Mouse (Mus musculus): Measurements from ENCODE around the gene Sorcs2. TPM values are rescaled to one million over a fixed set of nuclear protein-coding genes. Genes with fewer than 3 reads are reported as not detected.

Gene Sorcs2
- total RNA-seq, 2 experiments from 2014 or later: 10.5 to 11.4 TPM

DNA sequence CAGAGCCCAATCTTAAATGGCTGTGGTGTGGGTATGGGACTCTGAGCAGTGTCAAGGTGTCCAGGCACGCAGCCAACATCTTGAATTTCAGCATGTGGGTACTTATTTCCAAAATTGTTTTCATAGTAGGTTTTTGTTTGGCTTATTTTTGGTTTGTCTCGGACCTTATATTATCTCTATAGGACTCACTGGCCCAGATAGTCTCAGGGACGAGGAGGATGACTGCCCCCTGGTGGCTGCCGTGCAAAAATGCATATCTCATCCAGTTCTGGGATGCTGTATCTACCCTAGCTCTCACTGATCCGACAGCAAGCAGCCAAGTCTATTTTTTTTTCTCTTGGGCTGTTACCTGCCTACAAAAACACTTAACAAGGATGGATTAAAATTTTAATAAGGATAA, 422.3 kb downstream of the Sorcs2 start:
- DNase-seq: peak; percentile 77 to 80
- intact Hi-C loops (cut with DNase I): loop anchor here (1.0 to 10.0 kb wide), 5 partner anchors 82 to 381 kb away; partner anchors contain the start of gene Afap1

DNA sequence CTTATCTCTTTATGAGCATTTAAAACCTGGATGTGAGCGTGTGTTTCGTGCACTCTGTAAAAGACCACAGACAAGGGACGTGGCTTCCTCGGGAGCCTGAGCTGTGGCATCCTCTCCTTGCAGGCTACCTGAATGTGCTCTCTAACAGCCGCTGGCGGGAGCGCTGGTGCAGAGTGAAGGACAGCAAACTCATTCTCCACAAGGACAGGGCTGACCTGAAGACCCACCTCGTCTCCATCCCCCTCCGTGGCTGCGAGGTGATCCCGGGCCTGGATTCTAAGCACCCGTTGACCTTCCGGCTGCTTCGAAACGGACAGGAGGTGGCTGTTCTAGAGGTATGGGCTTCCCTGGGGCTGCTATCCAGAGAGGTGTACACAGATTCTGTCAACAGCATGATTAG, 423.7 kb downstream of the Sorcs2 start:
- intact Hi-C loops (cut with DNase I): loop anchor here (10.0 kb wide), 1 partner anchor 379 kb away; no protein-coding TSS in a partner anchor
- DNase-seq: no peak

DNA sequence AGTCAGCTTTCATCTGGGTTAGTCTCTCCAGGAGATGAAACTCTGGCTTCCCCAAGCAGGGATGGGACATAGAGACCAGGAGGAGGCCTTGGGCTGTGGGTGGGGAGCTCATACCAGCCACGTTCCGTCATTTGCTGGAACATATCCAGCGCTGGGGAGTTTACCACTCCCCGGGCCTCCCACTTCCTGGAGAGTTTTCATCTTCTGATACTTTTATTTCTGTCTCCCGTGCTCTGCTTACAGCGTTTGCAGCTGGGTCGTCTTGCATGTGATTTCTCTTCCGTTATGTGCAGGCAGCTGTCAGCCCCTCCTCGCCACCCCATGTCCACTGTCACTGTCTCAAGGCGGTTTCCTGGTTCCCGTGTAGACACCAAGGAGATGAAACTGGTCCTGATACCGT, 424.1 kb downstream of the Sorcs2 start:
- intact Hi-C loops (cut with DNase I): loop anchor here (10.0 kb wide), 1 partner anchor 379 kb away; no protein-coding TSS in a partner anchor
- peak; percentile 80 to 83 for DNase-seq

DNA sequence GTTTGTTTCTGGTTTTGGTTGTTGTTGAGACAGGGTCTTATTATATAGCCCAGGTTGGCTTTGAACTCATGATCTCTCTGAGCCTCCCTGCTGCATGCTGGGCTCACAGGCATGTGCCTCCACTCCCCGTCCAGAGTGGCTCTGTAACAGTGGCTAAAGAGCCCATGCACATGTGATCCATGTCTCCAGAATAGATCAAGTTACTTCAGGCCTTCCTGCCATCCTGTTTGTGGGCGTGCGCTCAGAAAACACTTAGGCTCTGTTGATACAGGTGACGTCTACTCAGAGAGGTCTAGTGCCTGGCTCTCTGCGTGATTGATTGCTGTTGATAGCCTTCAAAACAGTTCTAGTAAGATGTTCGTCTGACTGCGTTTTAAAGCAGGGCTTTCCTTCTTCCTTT, 425.2 kb downstream of the Sorcs2 start:
- DNase-seq: no peak

DNA sequence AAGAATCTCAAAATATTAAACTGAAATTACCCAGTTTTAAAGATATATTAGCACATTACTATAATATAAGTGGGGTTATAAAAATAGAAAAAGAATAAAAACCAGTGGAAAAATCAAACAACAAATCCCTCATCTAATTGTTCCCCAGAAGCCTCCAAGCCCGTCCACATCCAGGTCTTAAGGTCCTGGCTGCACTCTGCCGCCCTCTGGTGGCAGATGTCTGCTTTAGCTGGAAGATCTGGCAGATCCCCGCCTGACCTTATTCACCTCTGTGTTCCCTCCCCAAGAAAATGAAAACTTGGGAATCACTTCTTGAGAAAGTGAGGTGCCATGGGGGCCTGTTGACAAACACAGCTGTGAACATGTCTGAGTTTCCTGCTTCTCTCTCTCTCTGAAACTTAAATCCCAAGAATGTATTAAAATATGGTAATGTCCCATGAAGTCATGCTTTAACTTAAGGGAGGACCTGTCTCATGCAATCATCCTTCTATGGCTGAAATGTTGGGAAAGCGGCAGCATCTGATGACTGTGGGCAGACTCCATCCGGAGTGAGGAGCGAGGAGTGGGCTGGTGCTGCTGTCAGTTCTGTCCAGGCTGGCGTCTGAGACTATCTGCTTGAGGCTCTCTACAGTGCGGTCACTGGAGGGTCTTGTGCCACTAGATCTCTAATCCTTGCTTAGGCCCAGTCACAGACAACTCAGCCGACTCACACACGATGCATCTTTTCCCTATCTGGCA, 425.9 kb downstream of the Sorcs2 start:
- peak; percentile 81 to 85 for DNase-seq
- intact Hi-C loops (cut with DNase I): loop anchor here (1.0 to 10.0 kb wide), 3 partner anchors 83 to 377 kb away; no protein-coding TSS in a partner anchor

More for the DNA sequence above, 425.2 kb downstream of the Sorcs2 start:
- intact Hi-C loops (cut with DNase I): loop anchor here (1.0 to 10.0 kb wide), 2 partner anchors 83 to 378 kb away; no protein-coding TSS in a partner anchor

DNA sequence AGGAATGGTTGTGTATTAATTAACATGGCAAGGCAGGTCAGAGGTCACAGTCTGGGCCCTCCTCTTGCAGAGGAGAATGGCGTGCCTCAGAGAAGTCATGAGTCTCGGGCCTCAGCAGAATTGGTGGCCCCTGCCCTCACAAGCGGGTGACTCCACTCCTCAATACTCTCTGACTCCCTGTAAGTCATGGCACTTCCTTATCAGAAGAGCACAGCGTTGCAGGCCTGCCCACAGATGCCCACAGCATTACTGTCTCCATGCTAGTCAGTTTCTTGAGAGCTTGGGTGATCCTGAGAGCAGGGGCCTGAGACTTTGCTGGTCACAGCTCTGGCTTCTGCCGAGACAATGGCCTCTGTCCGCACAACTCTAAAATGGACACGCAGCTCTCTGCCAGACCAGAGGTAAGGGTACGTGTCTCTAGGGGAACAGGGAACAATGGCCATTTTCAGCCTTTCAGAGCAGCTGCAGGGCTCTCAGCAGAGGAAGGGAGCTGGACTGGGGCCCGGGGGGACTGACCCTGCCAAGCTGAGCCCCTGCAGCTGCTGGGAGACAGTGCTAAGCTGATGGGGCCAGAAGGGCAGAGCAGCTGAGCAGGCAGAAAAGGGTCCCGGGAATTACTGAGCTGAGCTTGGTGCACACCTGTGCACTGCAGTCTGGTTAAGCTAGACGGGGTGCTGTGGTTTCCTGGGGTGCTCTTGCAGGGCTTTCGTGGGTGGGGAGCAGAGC, 427.4 kb downstream of the Sorcs2 start:
- intact Hi-C loops (cut with DNase I): loop anchor here (1.0 to 10.0 kb wide), 2 partner anchors 100 to 376 kb away; no protein-coding TSS in a partner anchor
- peak; percentile 43 to 50 for DNase-seq

DNA sequence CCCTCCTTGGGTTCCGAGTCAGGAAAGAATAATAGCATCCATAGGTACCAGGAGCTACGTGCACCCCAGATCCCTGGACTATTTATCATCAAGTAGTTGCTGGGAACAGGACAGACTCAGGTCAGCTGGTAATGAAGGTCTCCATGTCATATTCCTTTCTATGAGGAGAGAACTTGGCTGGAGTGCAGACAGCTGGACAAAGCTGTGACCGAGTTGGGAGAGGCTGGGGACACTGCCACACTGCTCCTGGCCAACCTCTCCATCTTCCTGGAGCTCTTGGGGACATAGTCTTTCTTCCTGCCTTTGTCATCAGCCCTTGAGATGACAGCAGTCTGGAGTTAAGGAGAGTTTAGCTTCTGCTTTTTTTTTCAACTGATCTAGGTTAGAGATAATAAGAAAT, 428.1 kb downstream of the Sorcs2 start:
- no peak for DNase-seq
- intact Hi-C loops (cut with DNase I): loop anchor here (10.0 kb wide), 1 partner anchor 375 kb away; no protein-coding TSS in a partner anchor

Small RNA genes lying within 50 kb of the gene (microRNA-seq; reads per million reads assigned to microRNA genes)
- 2.9 to 4.0 reads per million in 2 experiments for gene Mir7689 (ENCODE audit: borderline number of aligned reads in 2 of 2)

Other genes with a start within 250 kb of the Sorcs2 start
- not detected for gene Psapl1, start 194.1 kb downstream of the Sorcs2 start, total RNA-seq (2021)
- gene Grpel1, start 66.9 kb upstream of the Sorcs2 start, total RNA-seq (2021): 10 to 100 TPM; 63.0 to 63.2 TPM
- gene Tada2b, start 86.1 kb upstream of the Sorcs2 start, total RNA-seq (2021): 10 to 100 TPM; 13.3 to 15.0 TPM
- under 1 TPM; 0.19 to 0.33 TPM for gene Ccdc96, start 86.4 kb upstream of the Sorcs2 start, total RNA-seq (2021)
- gene Tbc1d14, start 195.1 kb upstream of the Sorcs2 start, total RNA-seq (2021): 10 to 100 TPM; 13.7 to 14.2 TPM